Mouse (Mus musculus): ENCODE measurements at regions not wholly inside any gene's neighbourhood (a gene's known extent, or its start where the extent isn't known, plus 50 kb on each side); places are given as distances from the start of the nearest gene placed in this dataset.

GRCm38 (mm10) chr16:9153501-9153900, 323.6 kb downstream of the 1810013L24Rik start:
- TF ChIP-seq CTCF (IDR thresholded peaks at IDR 0.05; ENCODE audit: insufficient read depth, low read depth, low read length) (no peak), POLR2A (IDR thresholded peaks at IDR 0.05; ENCODE audit: insufficient read depth, low read depth, low read length) (no peak)

Measured in olfactory bulb, adult 2 months (tissue).